Mouse (Mus musculus): Measurements from ENCODE around the gene Zfp322a. TPM values are rescaled to one million over a fixed set of nuclear protein-coding genes. Genes with fewer than 3 reads are reported as not detected.
"Not testable (repeated sequence)": the region's sequence is repeated elsewhere in the genome, so short reads cannot be mapped to it uniquely, and the experiment has no call there.

The Zfp322a gene
- polyA plus RNA-seq, 1 experiment = 3.7 TPM

DNA sequence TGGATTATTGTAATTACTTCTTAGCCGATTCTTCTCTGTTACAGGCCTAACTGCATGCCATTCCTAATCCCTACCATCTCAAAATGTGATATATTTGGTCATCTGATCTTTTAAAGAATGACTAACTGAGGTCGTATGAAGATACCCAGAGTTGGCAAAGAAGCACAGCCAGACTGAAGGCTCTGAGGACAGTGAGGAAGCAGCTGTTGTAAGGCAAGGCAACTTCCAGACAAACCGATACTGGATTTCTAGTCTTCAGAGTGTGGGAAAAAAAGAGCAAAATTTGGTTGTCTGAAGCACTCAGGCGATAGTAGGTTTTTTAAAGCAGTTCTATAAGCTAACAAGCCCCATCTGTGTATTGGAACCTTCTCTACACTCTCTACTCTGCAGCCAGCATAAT is 7.5 kb downstream of the Zfp322a start:
- Histone ChIP-seq H3K27me3 (ENCODE audit: control insufficient read depth, insufficient read depth, low read length) (no peaks in the 10 kb centered on the region), H3K4me1 (replicated peaks; ENCODE audit: control insufficient read depth, insufficient read depth, low read length) (no peaks in the 10 kb centered on the region), H3K27ac (ENCODE audit: control insufficient read depth, insufficient read depth, low read length) (no peak overlapping the region), H3K4me3 (ENCODE audit: control insufficient read depth, insufficient read depth, low read length) (no peak overlapping the region), H3K36me3 (ENCODE audit: control insufficient read depth, insufficient read depth, low read length) (peaks cover 31% of the 10 kb centered on the region)
- WGBS = 97% methylated on average over 4 of the region's 4 CpGs
- no peak for TF ChIP-seq POLR2A (IDR thresholded peaks at IDR 0.05; ENCODE audit: control insufficient read depth, extremely low read depth, insufficient read depth, low read length, poor library complexity)
- TF ChIP-seq CTCF (IDR thresholded peaks at IDR 0.05; ENCODE audit: borderline replicate concordance, control insufficient read depth, extremely low read depth, insufficient read depth, low read length, poor library complexity) = no peak
- no peak for DNase-seq

DNA sequence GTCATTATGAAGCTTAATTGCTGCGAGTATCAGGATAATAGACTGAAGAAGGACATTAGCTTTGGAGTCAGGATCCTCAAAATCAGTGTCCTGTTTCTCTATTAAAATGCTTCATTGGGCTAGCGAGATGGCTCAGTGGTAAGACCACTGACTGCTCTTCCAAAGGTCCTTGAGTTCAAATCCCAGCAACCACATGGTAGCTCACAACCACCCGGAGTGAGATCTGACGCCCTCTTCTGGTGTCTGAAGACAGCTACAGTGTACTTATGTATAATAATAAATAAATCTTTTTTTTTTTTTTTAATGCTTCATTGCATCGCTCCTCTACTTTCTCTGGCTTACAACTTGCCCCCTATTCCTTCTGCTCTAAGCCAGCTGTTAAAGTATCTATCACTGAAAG is 14.5 kb downstream of the Zfp322a start:
- H3K4me3 ChIP-seq (ENCODE audit: control insufficient read depth, insufficient read depth, low read length); H3K27ac ChIP-seq (ENCODE audit: control insufficient read depth, insufficient read depth, low read length); H3K4me1 ChIP-seq (replicated peaks; ENCODE audit: control insufficient read depth, insufficient read depth, low read length); DNase-seq; H3K27me3 ChIP-seq (ENCODE audit: control insufficient read depth, insufficient read depth, low read length): not testable (repeated sequence)
- 97% methylated on average over 5 of the region's 5 CpGs for WGBS
- peaks cover 19% of the 10 kb centered on the region for H3K36me3 ChIP-seq (ENCODE audit: control insufficient read depth, insufficient read depth, low read length)

DNA sequence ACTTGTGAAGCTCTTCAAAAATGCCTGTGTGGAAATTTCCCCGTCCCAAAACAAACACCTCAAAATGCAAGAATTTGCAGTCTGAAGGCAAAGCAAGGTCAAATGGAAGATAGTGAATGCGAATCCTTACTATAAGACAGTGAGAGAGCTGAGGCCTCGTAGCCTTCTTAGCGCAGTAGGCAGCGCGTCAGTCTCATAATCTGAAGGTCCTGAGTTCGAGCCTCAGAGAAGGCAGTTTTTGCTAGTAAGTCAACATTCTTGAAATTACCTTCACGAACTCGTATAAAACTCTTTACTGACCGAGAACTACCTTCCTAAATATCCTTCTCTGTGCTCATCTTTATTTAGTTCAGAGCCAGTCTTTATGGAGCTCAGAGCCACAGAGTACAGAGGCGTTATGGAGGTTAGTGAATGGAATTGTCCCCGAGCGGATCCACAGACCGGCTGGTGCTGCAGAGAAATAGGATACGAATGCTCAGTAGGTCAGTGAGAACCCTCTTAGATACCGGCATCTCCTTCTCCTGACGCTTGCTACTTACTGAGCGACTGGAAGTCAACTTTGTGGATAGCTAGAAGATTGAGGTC is 51.6 kb downstream of the Zfp322a start:
- H3K4me1 ChIP-seq (replicated peaks; ENCODE audit: control insufficient read depth, insufficient read depth, low read length) = no peaks in the 10 kb centered on the region
- DNase-seq = no peak
- H3K27ac ChIP-seq (ENCODE audit: control insufficient read depth, insufficient read depth, low read length) = no peak overlapping the region
- no peak for TF ChIP-seq POLR2A (IDR thresholded peaks at IDR 0.05; ENCODE audit: control insufficient read depth, extremely low read depth, insufficient read depth, low read length, poor library complexity)
- no peak for TF ChIP-seq CTCF (IDR thresholded peaks at IDR 0.05; ENCODE audit: borderline replicate concordance, control insufficient read depth, extremely low read depth, insufficient read depth, low read length, poor library complexity)
- 31% methylated on average over 18 of the region's 18 CpGs for WGBS
- peaks cover 13% of the 10 kb centered on the region for H3K27me3 ChIP-seq (ENCODE audit: control insufficient read depth, insufficient read depth, low read length)
- H3K36me3 ChIP-seq (ENCODE audit: control insufficient read depth, insufficient read depth, low read length) = no peaks in the 10 kb centered on the region
- no peak overlapping the region for H3K4me3 ChIP-seq (ENCODE audit: control insufficient read depth, insufficient read depth, low read length)

DNA sequence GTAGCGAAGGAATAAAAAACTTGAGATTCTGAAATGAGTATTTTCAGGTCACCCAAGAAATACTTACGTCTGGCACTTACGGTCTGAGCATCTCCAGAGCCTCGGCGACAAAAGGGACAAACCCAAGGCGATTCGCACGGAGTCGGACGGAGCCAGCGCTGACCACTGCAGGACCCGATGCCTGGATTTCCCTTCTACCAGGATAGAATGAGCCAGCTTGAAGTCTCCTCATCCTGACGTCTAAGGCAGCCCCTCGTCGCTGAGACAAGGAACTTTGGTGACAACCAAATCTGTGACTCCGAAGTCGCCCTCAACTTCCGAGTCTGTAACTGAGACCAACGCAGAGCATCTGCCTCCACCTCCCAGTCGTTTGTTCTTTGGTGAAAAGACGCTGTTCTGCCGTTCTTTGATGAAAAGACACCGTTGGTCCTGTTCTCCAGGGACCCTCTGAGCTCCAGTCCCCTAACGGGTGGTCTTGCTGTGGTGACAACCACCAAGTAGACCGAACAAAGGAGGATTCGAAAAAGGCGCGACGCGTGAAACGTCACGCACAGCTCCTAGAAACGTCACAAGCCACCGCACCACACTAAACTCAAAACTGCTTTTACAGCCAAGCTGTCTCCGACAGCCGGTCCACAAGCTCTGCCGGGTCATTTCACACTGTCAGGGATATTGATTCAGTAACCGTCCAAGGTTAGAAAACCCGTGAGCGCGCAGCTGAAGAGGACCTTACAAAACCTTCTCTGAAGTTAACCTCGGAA is 55.9 kb downstream of the Zfp322a start:
- Histone ChIP-seq H3K36me3 (ENCODE audit: control insufficient read depth, insufficient read depth, low read length) (no peaks in the 10 kb centered on the region), H3K4me3 (ENCODE audit: control insufficient read depth, insufficient read depth, low read length) (no peak overlapping the region), H3K27me3 (ENCODE audit: control insufficient read depth, insufficient read depth, low read length) (peaks cover 28% of the 10 kb centered on the region), H3K4me1 (replicated peaks; ENCODE audit: control insufficient read depth, insufficient read depth, low read length) (peaks cover 3% of the 10 kb centered on the region), H3K27ac (ENCODE audit: control insufficient read depth, insufficient read depth, low read length) (no peak overlapping the region)
- DNase-seq = no peak
- WGBS = 8% methylated on average over 42 of the region's 42 CpGs
- TF ChIP-seq POLR2A (IDR thresholded peaks at IDR 0.05; ENCODE audit: control insufficient read depth, extremely low read depth, insufficient read depth, low read length, poor library complexity) (no peak), CTCF (IDR thresholded peaks at IDR 0.05; ENCODE audit: borderline replicate concordance, control insufficient read depth, extremely low read depth, insufficient read depth, low read length, poor library complexity) (no peak)

DNA sequence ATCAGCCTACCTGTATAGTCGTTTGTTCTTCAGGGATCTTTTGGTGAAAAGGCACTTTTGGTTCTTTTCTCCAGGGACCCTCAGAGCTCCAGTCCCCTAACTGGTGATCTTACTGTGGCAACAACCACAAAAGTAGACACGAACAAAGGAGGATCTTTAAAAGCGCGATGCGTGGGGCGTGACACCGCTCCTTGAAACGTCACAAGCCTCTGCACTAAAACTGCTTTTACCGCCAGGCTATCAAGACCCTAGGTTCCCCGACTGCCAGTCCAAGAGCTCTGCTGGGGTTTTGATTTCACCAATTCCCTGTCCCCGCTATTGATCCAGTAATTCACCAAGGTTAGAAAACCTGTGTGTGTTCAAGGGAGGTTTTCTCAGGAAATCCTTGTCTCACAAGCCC is 59.0 kb downstream of the Zfp322a start:
- WGBS = 10% methylated on average over 11 of the region's 11 CpGs
- Histone ChIP-seq H3K4me3 (ENCODE audit: control insufficient read depth, insufficient read depth, low read length) (no peak overlapping the region), H3K36me3 (ENCODE audit: control insufficient read depth, insufficient read depth, low read length) (no peaks in the 10 kb centered on the region), H3K27me3 (ENCODE audit: control insufficient read depth, insufficient read depth, low read length) (peaks cover 29% of the 10 kb centered on the region), H3K4me1 (replicated peaks; ENCODE audit: control insufficient read depth, insufficient read depth, low read length) (peaks cover 3% of the 10 kb centered on the region), H3K27ac (ENCODE audit: control insufficient read depth, insufficient read depth, low read length) (no peak overlapping the region)
- TF ChIP-seq CTCF (IDR thresholded peaks at IDR 0.05; ENCODE audit: borderline replicate concordance, control insufficient read depth, extremely low read depth, insufficient read depth, low read length, poor library complexity) (no peak), POLR2A (IDR thresholded peaks at IDR 0.05; ENCODE audit: control insufficient read depth, extremely low read depth, insufficient read depth, low read length, poor library complexity) (no peak)
- DNase-seq = no peak

DNA sequence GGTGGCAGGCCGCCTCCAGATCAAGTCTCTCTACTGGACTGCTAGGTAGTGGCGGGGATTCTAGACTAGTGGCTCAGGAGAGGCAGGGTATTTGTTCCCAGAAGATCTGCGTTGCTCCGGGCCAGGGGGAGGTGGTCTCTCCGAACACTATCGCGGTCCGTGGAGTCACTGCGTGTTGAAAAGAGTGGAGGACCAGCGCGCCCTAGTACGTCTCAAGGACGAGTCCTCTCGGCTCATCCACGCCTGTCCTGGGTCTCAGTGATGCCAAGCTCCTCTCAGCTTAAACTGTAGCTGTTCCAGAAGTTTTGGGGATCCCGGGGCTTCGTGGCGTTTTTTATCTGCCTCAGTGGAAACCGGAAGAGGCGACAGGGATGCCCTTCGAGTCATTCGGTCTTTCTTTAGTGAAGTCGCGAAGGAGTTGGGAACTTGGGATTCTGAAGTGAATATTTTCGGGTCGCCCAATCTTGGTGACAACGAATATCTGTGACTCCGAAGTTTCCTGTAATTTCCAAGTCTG is 59.5 kb downstream of the Zfp322a start:
- WGBS = 5% methylated on average over 28 of the region's 28 CpGs
- no peak for TF ChIP-seq POLR2A (IDR thresholded peaks at IDR 0.05; ENCODE audit: control insufficient read depth, extremely low read depth, insufficient read depth, low read length, poor library complexity)
- no peak for TF ChIP-seq CTCF (IDR thresholded peaks at IDR 0.05; ENCODE audit: borderline replicate concordance, control insufficient read depth, extremely low read depth, insufficient read depth, low read length, poor library complexity)
- Histone ChIP-seq H3K4me1 (replicated peaks; ENCODE audit: control insufficient read depth, insufficient read depth, low read length) (peaks cover 3% of the 10 kb centered on the region), H3K36me3 (ENCODE audit: control insufficient read depth, insufficient read depth, low read length) (no peaks in the 10 kb centered on the region), H3K4me3 (ENCODE audit: control insufficient read depth, insufficient read depth, low read length) (no peak overlapping the region; the same call in 1 of the 2 replicates), H3K27ac (ENCODE audit: control insufficient read depth, insufficient read depth, low read length) (no peak overlapping the region), H3K27me3 (ENCODE audit: control insufficient read depth, insufficient read depth, low read length) (peaks cover 29% of the 10 kb centered on the region)
- DNase-seq = no peak

DNA sequence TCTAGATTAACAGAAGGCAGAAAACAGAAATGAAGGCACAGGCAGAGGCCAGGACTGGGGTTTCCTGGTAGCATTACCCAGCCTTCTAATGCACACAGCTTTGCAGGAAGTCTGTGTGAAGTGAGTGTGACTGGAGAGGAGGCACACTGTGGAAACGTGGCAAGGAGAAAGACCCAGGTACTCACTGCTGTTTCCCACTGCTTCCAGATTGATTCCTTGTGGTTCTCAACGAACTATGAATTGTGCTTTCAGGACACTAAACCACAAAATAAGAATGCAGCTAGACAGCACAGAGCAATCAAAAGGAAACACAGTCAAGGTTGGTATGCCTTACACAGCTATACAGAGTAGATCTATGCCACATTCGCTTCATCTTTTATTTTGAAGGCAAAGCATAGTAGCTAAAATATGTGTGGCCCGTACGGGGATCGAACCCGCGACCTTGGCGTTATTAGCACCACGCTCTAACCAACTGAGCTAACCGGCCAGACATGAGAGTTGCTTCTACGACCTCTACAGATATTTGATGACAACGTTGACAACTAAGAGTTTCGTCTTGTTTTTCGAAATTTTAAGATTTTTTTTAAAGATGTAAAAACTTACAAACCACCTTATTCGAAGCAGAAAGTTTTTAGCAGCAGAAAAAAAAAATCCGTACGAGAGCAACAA is 60.2 kb downstream of the Zfp322a start:
- peaks cover 27% of the 10 kb centered on the region for H3K27me3 ChIP-seq (ENCODE audit: control insufficient read depth, insufficient read depth, low read length)
- H3K36me3 ChIP-seq (ENCODE audit: control insufficient read depth, insufficient read depth, low read length); H3K27ac ChIP-seq (ENCODE audit: control insufficient read depth, insufficient read depth, low read length); H3K4me1 ChIP-seq (replicated peaks; ENCODE audit: control insufficient read depth, insufficient read depth, low read length); DNase-seq; H3K4me3 ChIP-seq (ENCODE audit: control insufficient read depth, insufficient read depth, low read length): not testable (repeated sequence)
- WGBS = 8% methylated on average over 18 of the region's 18 CpGs

All from thymus, adult 2 months (tissue).